Mouse (Mus musculus): ENCODE measurements around the gene Rnf157. TPM values are rescaled to one million over a fixed set of nuclear protein-coding genes. Genes with fewer than 3 reads are reported as not detected.
A peak's percentile ranks its signal among the peaks of the same experiment; 100 is the strongest.

The Rnf157 gene
- total RNA-seq (2021) = 100 to 1,000 TPM; 200 to 207 TPM

- intact Hi-C loops (cut with DNase I) = no loop called here
- DNase-seq (ENCODE audit: extremely low spot score in 1 of 2, low spot score in 2 of 2) = peak; percentile 86 to 92
Measured at GRCm38 (mm10) chr11:116412904-116413630, at the start of gene Rnf157. Gene Rnf157, minus strand, starts transcription at chr11:116413032.

GRCm38 (mm10) chr11:116459786-116460185, 47.0 kb upstream of the Rnf157 start:
- intact Hi-C loops (cut with DNase I) = loop anchor here (5.0 kb wide), 1 partner anchor 142 kb away; no protein-coding TSS in a partner anchor
- no peak for DNase-seq (ENCODE audit: extremely low spot score in 1 of 2, low spot score in 2 of 2)

- intact Hi-C loops (cut with DNase I) = no loop called here
- DNase-seq (ENCODE audit: extremely low spot score in 1 of 2, low spot score in 2 of 2) = no peak
Measured at GRCm38 (mm10) chr11:116456234-116456633, 43.4 kb upstream of the Rnf157 start.

- DNase-seq (ENCODE audit: extremely low spot score in 1 of 2, low spot score in 2 of 2) = no peak
- intact Hi-C loops (cut with DNase I) = loop anchor here (5.0 kb wide), 1 partner anchor 227 kb away; no protein-coding TSS in a partner anchor
Measured at GRCm38 (mm10) chr11:116453889-116454288, 41.1 kb upstream of the Rnf157 start.

GRCm38 (mm10) chr11:116449341-116449740, 36.5 kb upstream of the Rnf157 start:
- intact Hi-C loops (cut with DNase I) = no loop called here
- DNase-seq (ENCODE audit: extremely low spot score in 1 of 2, low spot score in 2 of 2) = no peak

GRCm38 (mm10) chr11:116447822-116448221, 35.0 kb upstream of the Rnf157 start:
- intact Hi-C loops (cut with DNase I) = no loop called here
- no peak for DNase-seq (ENCODE audit: extremely low spot score in 1 of 2, low spot score in 2 of 2)

- DNase-seq (ENCODE audit: extremely low spot score in 1 of 2, low spot score in 2 of 2) = peak in 1 of 2 experiments; percentile 25
- intact Hi-C loops (cut with DNase I) = loop anchor here (1.0 kb wide), 1 partner anchor 127 kb away; no protein-coding TSS in a partner anchor
Measured at GRCm38 (mm10) chr11:116446308-116446887, 33.6 kb upstream of the Rnf157 start.

- DNase-seq (ENCODE audit: extremely low spot score in 1 of 2, low spot score in 2 of 2) = peak; percentile 89 to 90
- intact Hi-C loops (cut with DNase I) = loop anchor here (1.0 kb wide), 1 partner anchor 126 kb away; no protein-coding TSS in a partner anchor
Measured at GRCm38 (mm10) chr11:116445596-116446307, 32.9 kb upstream of the Rnf157 start.

GRCm38 (mm10) chr11:116443935-116444334, 31.1 kb upstream of the Rnf157 start:
- no peak for DNase-seq (ENCODE audit: extremely low spot score in 1 of 2, low spot score in 2 of 2)
- intact Hi-C loops (cut with DNase I) = no loop called here

- DNase-seq (ENCODE audit: extremely low spot score in 1 of 2, low spot score in 2 of 2) = no peak
- intact Hi-C loops (cut with DNase I) = no loop called here
Measured at GRCm38 (mm10) chr11:116443311-116443710, 30.5 kb upstream of the Rnf157 start.

- intact Hi-C loops (cut with DNase I) = no loop called here
- DNase-seq (ENCODE audit: extremely low spot score in 1 of 2, low spot score in 2 of 2) = no peak
Measured at GRCm38 (mm10) chr11:116442867-116443177, 30.0 kb upstream of the Rnf157 start.

- no peak for DNase-seq (ENCODE audit: extremely low spot score in 1 of 2, low spot score in 2 of 2)
- intact Hi-C loops (cut with DNase I) = no loop called here
Measured at GRCm38 (mm10) chr11:116442129-116442866, 29.5 kb upstream of the Rnf157 start.

- no peak for DNase-seq (ENCODE audit: extremely low spot score in 1 of 2, low spot score in 2 of 2)
- intact Hi-C loops (cut with DNase I) = no loop called here
Measured at GRCm38 (mm10) chr11:116440408-116441068, 27.7 kb upstream of the Rnf157 start.

GRCm38 (mm10) chr11:116439269-116440240, 26.7 kb upstream of the Rnf157 start:
- DNase-seq (ENCODE audit: extremely low spot score in 1 of 2, low spot score in 2 of 2) = no peak
- intact Hi-C loops (cut with DNase I) = no loop called here

- intact Hi-C loops (cut with DNase I) = no loop called here
- DNase-seq (ENCODE audit: extremely low spot score in 1 of 2, low spot score in 2 of 2) = no peak
Measured at GRCm38 (mm10) chr11:116437541-116437940, 24.7 kb upstream of the Rnf157 start.

- intact Hi-C loops (cut with DNase I) = no loop called here
- DNase-seq (ENCODE audit: extremely low spot score in 1 of 2, low spot score in 2 of 2) = no peak
Measured at GRCm38 (mm10) chr11:116436725-116437331, 24.0 kb upstream of the Rnf157 start.

All from left cerebral cortex, postnatal 10 days (tissue).